Mouse (Mus musculus) embryonic fibroblast, embryonic 13.5 days (primary cell): ENCODE data around the gene Fam53b. TPM values are rescaled to one million over a fixed set of nuclear protein-coding genes. Genes with fewer than 3 reads are reported as not detected.

Experiments
- H3K27ac ChIP-seq: 2 replicates; pipeline ENCODE4 v1.5.1; 2012; ENCODE audit warnings: low read length, control low read depth, inconsistent platforms; ENCODE audit not compliant: insufficient read depth
- H3K4me1 ChIP-seq: 2 replicates; pipeline ENCODE4 v1.6.1; 2011; ENCODE audit warnings: low read length; ENCODE audit not compliant: control insufficient read depth, insufficient read depth
- H3K4me3 ChIP-seq: 2 replicates; pipeline ENCODE4 v1.5.1; 2011; ENCODE audit warnings: mild to moderate bottlenecking, control low read depth, low read length; ENCODE audit not compliant: insufficient read depth
- CTCF ChIP-seq: IDR thresholded peaks from 2 replicates; pipeline ENCODE4 v1.5.1; 2011; ENCODE audit warnings: mild to moderate bottlenecking, control low read depth, low read length, moderate library complexity, borderline replicate concordance; ENCODE audit not compliant: insufficient read depth
- POLR2A ChIP-seq: IDR thresholded peaks from 2 replicates; pipeline ENCODE4 v1.6.1; 2011; ENCODE audit warnings: low read depth, mild to moderate bottlenecking, control low read depth, low read length, moderate library complexity
- polyA plus RNA-seq: library from polyadenylated mRNA; stranded (reverse); fragments of >200 nt; gene quantifications from 2 replicates; pipeline ENCODE4 v1.2.4, GENCODE M21; 2011; ENCODE audit warnings: low read depth; ENCODE audit not compliant: missing spikeins, insufficient read length

Gene Fam53b
- polyA plus RNA-seq, 1 experiment = 12.5 TPM

GRCm38 (mm10) chr7:132763351-132763750 lies 50.3 kb downstream of the Fam53b start:
- Histone ChIP-seq H3K27ac (no peak overlapping the region), H3K4me3 (no peak overlapping the region), H3K4me1 (no peaks in the 10 kb centered on the region)
- no peak for TF ChIP-seq CTCF
- no peak for TF ChIP-seq POLR2A

GRCm38 (mm10) chr7:132761409-132761808 lies 52.3 kb downstream of the Fam53b start:
- Histone ChIP-seq H3K4me1 (no peaks in the 10 kb centered on the region), H3K27ac (no peak overlapping the region), H3K4me3 (no peak overlapping the region)
- TF ChIP-seq CTCF (no peak), POLR2A (no peak)

- TF ChIP-seq POLR2A (no peak), CTCF (no peak)
- Histone ChIP-seq H3K4me1 (no peaks in the 10 kb centered on the region), H3K27ac (no peak overlapping the region), H3K4me3 (no peak overlapping the region)
These were observed 53.0 kb downstream of the Fam53b start for GRCm38 (mm10) chr7:132760589-132761180.

DNA sequence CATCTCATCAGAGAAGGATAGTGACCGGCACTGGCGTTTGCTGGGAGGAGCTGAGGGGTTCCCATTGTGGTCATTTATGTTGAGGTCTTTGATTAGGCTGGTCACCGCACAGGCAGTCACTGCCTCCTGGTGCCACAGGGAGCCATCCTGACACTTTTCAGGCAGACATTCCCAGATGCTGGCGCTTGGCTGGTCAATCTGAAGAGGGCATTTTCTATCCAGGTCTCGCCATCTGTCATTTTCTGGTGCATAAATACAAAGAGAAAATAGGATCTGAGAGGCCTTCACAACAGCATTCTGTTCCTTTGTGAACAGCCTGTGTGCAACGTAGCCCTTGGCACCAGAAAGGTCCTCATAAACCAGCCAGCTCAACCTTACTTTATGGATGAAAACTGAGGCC lies 53.8 kb downstream of the Fam53b start:
- TF ChIP-seq CTCF (no peak), POLR2A (no peak)
- no peak overlapping the region for H3K27ac ChIP-seq
- no peaks in the 10 kb centered on the region for H3K4me1 ChIP-seq
- H3K4me3 ChIP-seq = no peak overlapping the region

DNA sequence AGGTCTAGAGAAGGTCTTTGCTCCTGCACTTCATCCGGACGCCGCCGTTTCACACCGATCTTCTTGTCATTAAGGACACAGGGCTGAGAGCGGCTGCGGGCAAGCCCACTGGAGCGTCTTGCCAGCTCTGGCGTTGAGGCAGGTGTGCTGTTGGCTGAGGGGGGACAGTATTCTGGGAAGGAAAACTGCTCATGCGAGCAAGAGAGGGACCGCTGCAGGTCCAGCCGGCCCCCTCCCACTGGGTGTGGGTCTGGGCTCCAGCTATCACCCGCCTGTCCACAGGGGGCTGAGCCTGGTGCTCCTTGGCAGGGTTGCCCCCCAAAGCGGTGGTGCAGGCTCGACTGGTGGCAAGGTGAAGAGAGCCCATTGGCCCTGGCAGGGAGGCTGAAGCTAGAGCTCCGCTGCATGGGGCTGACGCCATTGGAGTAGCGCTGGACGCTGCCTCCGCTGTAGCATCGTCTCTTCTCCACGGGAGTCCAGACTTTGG lies 54.2 kb downstream of the Fam53b start:
- TF ChIP-seq POLR2A = no peak
- Histone ChIP-seq H3K4me1 (no peaks in the 10 kb centered on the region), H3K4me3 (no peak overlapping the region), H3K27ac (no peak overlapping the region)

DNA sequence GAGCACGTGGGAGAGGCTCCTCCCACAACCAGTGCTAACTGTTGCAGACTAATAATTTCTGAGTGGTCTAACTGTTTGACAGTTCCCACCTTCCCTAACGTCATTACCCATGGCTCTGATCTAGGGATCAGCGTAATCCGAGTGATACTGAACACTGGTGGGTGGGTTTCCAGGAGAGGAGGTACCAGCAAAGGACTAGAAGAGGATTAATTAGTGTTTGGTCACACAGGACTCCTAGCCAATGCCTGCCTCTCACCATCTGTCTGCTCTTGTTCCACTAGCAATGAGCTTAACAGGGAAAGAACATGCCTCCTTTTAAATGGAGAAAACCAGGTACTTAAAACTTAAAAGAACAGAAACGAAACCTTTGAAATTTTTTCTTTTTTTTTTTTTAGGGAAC lies 54.8 kb downstream of the Fam53b start:
- Histone ChIP-seq H3K4me3 (no peak overlapping the region), H3K4me1 (no peaks in the 10 kb centered on the region), H3K27ac (no peak overlapping the region)
- TF ChIP-seq POLR2A = no peak
- no peak for TF ChIP-seq CTCF

- Histone ChIP-seq H3K27ac (no peak overlapping the region), H3K4me3 (no peak overlapping the region), H3K4me1 (no peaks in the 10 kb centered on the region)
- TF ChIP-seq CTCF (no peak), POLR2A (no peak)
These were observed 57.4 kb downstream of the Fam53b start for GRCm38 (mm10) chr7:132756325-132756724.

DNA sequence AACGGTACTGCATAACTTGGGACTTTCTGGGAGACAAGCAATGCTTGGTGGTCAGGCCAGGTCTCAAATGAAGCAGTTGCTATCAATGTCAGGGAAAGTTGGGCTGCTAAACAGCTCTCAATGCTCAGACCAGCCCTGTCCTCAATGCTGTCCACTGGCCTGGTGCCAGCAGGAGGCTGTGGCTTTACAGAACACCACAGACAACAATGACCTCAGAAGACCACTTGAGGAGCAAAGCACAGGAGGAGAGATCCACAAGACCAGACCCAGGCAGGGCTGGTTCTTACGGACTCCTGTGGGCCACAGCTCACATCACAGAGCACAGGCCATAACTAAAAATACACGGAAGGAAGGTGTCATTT lies 59.3 kb downstream of the Fam53b start:
- TF ChIP-seq CTCF (no peak), POLR2A (no peak)

DNA sequence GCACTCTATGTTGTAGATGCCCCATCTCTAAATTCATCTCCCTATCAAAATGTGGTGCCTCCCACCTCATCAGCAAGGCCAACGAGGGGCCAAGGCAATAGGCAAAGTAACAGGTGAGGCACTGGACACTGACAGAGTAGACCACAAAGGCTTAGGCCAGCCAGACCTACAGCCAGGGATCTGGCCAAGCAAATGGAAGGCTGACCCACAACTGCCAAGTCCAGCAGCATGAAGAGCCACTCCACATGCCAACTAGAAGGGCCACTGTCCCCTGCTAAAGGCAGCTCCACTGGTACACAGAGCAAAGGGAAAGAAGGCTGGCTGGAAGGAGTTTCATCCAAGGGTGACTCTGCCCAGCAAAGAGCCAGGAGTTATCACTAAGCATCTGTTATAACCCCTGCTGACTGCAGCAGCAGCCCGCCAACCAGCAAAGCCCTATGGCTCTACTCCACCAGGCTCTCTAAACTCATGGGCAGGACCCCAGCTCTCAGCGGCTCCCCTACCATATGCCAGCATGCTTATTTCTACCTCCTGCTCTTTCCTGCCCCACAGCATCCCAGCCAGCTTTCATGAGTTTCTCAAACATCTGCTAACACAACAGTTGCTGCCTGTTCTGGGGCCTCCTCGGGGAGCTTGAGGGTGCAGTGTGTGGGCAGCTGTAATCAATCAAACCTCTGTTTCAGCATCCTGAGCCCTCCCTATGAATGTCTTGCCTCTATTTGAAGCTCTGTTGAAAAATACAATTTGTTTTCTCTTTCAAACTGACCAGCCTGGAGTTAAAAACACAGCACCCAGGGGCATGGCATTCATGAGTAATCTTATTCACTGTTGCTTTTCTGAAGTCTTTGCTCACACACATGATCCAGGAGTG lies 59.9 kb downstream of the Fam53b start:
- TF ChIP-seq CTCF (no peak), POLR2A (no peak)
- Histone ChIP-seq H3K4me3 (no peak overlapping the region), H3K27ac (no peak overlapping the region), H3K4me1 (no peaks in the 10 kb centered on the region)

More for the DNA sequence above, 59.3 kb downstream of the Fam53b start:
- Histone ChIP-seq H3K27ac (no peak overlapping the region), H3K4me1 (no peaks in the 10 kb centered on the region), H3K4me3 (no peak overlapping the region)

DNA sequence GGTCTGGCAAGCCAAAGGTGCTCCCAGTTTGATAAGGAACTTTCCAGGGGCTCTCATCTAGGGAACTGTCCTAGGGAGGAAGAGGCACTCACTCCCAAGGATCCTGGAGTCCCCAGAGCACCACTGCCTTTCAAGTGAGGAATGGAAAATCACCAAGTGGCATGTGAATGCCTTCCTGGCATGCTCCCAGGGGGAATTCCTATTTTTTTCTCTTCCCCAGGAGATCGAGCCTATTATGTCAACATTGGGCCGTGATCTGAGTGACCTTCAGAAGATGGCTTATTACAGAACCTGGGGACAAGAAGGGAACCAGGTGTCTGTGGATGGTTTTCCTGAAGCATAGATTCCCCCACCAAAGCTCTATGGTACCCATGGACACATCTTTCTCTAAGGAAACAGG lies 62.0 kb downstream of the Fam53b start:
- TF ChIP-seq POLR2A (no peak), CTCF (no peak)
- Histone ChIP-seq H3K4me3 (no peak overlapping the region), H3K27ac (no peak overlapping the region), H3K4me1 (no peaks in the 10 kb centered on the region)
